Mouse (Mus musculus): ENCODE data around the gene Ncam1.

DNA sequence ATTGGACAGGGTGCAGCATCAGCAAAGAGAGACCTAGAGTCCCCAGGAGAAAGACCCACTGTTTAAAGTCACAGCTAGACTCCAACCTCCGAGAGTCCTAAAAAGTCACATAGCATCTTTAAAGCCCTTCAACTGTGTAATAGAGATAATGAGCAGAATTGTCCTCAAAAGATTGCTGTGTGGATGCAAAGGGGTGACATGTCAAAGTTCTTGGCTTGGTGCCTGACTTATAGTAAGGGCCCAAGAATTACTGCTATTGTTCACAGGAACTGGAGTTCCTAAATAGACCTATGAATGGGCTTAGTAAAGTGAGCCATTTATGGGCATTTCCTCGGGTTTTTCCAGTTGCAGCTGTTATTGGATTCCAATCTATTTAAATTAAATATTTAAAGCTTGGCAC lies 54.4 kb downstream of the Ncam1 start:
- TF ChIP-seq CTCF (IDR thresholded peaks at IDR 0.05) = no peak
- TF ChIP-seq POLR2A (IDR thresholded peaks at IDR 0.05; ENCODE audit: insufficient read depth, low read depth, low read length) = no peak

Measured in heart, adult 2 months (tissue).